Mouse (Mus musculus) hindbrain, embryonic 10.5 days (tissue): ENCODE results near the gene 4933416C03Rik. TPM values are rescaled to one million over a fixed set of nuclear protein-coding genes. Genes with fewer than 3 reads are reported as not detected.

Source experiments
- DNase-seq: peaks from one replicate; pipeline ENCODE4 v3.0.0-alpha.2; 2017; ENCODE audit warnings: low spot score
- H3K27ac ChIP-seq: fragments of 300-500 bp; sonication (generic); 2 replicates; pipeline ENCODE4 v1.5.1; 2016; ENCODE audit warnings: mild to moderate bottlenecking, moderate library complexity
- H3K27me3 ChIP-seq: fragments of 300-500 bp; sonication (generic); 2 replicates; pipeline ENCODE4 v1.6.1; 2016; ENCODE audit warnings: mild to moderate bottlenecking; ENCODE audit not compliant: poor library complexity, insufficient read depth, severe bottlenecking
- H3K36me3 ChIP-seq: fragments of 300-500 bp; sonication (generic); 2 replicates; pipeline ENCODE4 v1.6.1; 2016; ENCODE audit warnings: mild to moderate bottlenecking, moderate library complexity
- H3K4me1 ChIP-seq: fragments of 300-500 bp; sonication (generic); replicated peaks from 2 replicates; pipeline ENCODE4 v1.6.1; 2016; ENCODE audit warnings: mild to moderate bottlenecking
- H3K4me3 ChIP-seq: fragments of 300-500 bp; sonication (generic); 2 replicates; pipeline ENCODE4 v1.5.1; 2016; ENCODE audit warnings: mild to moderate bottlenecking, moderate library complexity
- H3K9me3 ChIP-seq: fragments of 300-500 bp; sonication (generic); 2 replicates; pipeline ENCODE4 v1.6.1; 2016; ENCODE audit warnings: mild to moderate bottlenecking, moderate library complexity
- WGBS: fragments of 180-500 bp; shearing (Covaris S2); methylation state at CpG from one replicate; pipeline ENCODE4 v1.1.7; 2016; 5-methylcytosine and 5-hydroxymethylcytosine counted together
- polyA plus RNA-seq: library from polyadenylated mRNA; unstranded; fragments of >200 nt; fragmentation: Nextera tagmentation; extraction: Ambion mirVana; gene quantifications from 2 replicates; pipeline ENCODE4 v1.2.1, GENCODE M21; 2016

4933416C03Rik gene
- not detected in 2 replicates for polyA plus RNA-seq

DNA sequence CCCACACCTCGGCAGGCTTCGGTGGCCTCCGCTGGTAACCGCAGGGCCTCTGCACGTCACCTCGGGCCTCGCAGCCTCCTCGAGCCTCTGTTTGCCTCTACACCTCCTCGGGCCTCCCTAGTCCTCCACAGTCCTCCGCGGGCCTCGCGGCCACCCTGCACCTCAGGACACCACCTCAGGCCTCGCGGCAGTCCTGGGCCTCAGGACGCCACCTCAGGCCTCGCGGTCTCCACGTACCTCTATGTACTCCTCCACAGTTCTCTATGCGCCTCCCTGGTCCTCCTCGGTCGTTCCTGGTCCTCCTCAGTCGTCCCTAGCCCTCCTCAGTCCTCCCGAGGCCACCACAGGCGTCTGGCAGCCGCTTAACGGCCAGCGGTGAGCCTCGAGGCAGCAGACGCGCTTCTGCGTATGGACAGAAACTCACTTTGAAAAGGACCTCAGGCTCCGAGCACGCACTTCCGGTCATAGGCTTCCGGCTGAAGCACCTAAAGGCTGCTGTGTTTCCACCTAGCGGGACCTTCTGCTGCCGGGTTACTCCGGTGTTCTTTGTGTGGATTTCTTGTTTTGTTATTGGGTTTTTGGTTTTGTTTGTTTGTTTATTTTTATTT, at the start of gene 4933416C03Rik:
4933416C03Rik (minus strand) TSS at position 51 of the 608 bp plus-strand sequence.
- WGBS = 96% methylated on average over 39 of the region's 39 CpGs
- no peak for DNase-seq
- Histone ChIP-seq H3K36me3 (no peaks in the 10 kb centered on the region), H3K27me3 (no peaks in the 10 kb centered on the region), H3K27ac (no peak within 1 kb of the TSS), H3K4me1 (no peaks in the 10 kb centered on the region), H3K9me3 (peaks cover 8% of the 10 kb centered on the region), H3K4me3 (no peak within 1 kb of the TSS)

DNA sequence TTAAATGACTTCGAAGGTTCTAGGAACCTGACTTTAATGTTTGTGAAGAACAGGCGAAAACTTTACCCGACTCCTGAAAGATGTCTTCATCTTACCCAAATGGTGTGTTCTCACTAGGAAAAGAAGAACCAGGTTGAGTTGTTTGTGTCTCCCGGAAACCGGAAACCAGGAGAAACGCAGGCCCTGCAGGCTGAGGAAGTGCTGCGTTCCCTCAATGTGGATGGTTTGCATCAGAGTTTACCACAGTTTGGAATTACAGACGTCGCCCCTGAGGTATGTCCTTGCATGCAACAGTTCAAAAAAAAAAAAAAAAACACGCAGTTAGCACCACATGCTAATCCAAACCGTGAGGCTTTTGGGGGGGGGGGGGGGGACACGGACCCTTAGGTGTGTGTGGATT, 48.6 kb upstream of the 4933416C03Rik start:
- no peaks in the 10 kb centered on the region for H3K4me1 ChIP-seq
- no peaks in the 10 kb centered on the region for H3K9me3 ChIP-seq
- no peak overlapping the region for H3K4me3 ChIP-seq
- H3K27me3 ChIP-seq = no peaks in the 10 kb centered on the region
- DNase-seq = no peak
- H3K27ac ChIP-seq = no peak overlapping the region
- no peaks in the 10 kb centered on the region for H3K36me3 ChIP-seq
- 70% methylated on average over 12 of the region's 12 CpGs for WGBS

GRCm38 (mm10) chr10:116156699-116157098, 43.0 kb upstream of the 4933416C03Rik start:
- 64% methylated on average over 1 of the region's 1 CpGs for WGBS
- no peak for DNase-seq
- H3K4me3 ChIP-seq = no peak overlapping the region
- no peaks in the 10 kb centered on the region for H3K27me3 ChIP-seq
- no peaks in the 10 kb centered on the region for H3K4me1 ChIP-seq
- H3K27ac ChIP-seq = no peak overlapping the region
- H3K9me3 ChIP-seq = 0 out of 2 replicates have a peak, but pooled peaks cover 6% of the 10 kb centered on the region
- H3K36me3 ChIP-seq = no peaks in the 10 kb centered on the region

DNA sequence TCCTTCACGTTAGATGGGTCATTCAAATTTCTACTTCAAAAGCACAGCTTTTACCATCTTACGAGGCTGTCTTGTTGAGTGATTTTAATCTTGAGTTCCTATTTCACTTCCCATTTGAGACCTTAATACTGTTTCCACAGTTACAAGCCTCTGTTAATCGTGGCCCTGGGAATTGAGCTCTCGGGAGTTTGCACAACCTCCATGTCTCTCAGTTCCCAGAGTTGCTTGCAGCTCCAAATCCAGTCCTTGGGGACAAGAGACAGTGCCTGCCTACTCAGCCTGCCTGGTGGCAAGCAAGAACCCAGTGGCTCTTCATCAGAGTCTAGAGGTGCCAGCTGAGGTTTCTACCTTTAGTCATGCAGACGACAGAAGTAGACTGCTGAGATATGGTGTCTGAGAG, 41.0 kb upstream of the 4933416C03Rik start:
- Histone ChIP-seq H3K27me3 (no peaks in the 10 kb centered on the region), H3K36me3 (no peaks in the 10 kb centered on the region), H3K4me3 (no peak overlapping the region), H3K9me3 (0 out of 2 replicates have a peak, but pooled peaks cover 6% of the 10 kb centered on the region), H3K4me1 (no peaks in the 10 kb centered on the region), H3K27ac (no peak overlapping the region)
- DNase-seq = no peak
- 87% methylated on average over 5 of the region's 5 CpGs for WGBS

- H3K27ac ChIP-seq = no peak overlapping the region
- peaks cover 9% of the 10 kb centered on the region for H3K4me1 ChIP-seq
- H3K27me3 ChIP-seq = no peaks in the 10 kb centered on the region
- no peaks in the 10 kb centered on the region for H3K9me3 ChIP-seq
- no peaks in the 10 kb centered on the region for H3K36me3 ChIP-seq
- H3K4me3 ChIP-seq = no peak overlapping the region
- 42% methylated on average over 9 of the region's 9 CpGs for WGBS
- DNase-seq = no peak
Observed at GRCm38 (mm10) chr10:116146091-116146490, 32.4 kb upstream of the 4933416C03Rik start.

DNA sequence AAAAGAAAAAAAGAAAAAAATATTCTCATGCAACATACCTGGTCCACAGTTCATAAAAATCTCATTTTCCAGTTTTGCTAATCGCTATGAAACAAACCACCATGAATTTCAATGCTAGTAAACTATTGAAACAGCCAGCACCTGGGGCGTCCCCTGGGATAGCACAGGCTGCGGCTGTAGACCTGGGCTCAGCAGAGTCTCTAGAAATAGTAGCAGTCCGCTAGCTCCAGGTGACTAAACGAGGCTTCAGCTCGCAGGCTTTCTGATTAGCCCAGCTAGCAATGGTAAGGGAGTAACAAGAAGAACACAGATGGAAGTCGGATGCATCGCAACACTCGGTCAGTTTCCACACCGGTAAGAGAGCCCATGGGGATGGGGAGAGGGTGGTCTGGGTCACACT, 30.0 kb upstream of the 4933416C03Rik start:
- Histone ChIP-seq H3K9me3 (no peaks in the 10 kb centered on the region), H3K27me3 (no peaks in the 10 kb centered on the region), H3K27ac (no peak overlapping the region), H3K4me3 (no peak overlapping the region), H3K36me3 (no peaks in the 10 kb centered on the region), H3K4me1 (peaks cover 9% of the 10 kb centered on the region)
- WGBS = 90% methylated on average over 10 of the region's 10 CpGs
- DNase-seq = no peak

DNA sequence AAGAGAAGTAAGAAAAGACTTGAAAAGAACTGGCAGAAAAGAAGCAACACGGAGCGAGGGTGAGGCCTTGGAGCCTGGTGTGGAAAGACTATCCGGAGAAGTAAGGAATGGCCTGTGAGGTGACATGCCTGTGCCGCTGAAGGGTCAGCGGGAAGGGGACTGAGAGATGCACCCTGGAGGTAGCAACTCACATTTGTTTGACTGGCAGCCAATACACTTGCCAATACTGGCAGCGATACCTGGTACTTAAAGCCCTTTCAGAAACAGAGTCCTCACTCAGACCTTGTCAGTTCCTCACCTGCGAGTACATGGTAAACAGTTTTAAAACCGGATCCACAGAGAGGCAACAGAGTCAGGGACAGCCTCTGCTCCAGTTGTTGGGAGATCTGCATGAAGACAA, 26.5 kb upstream of the 4933416C03Rik start:
- DNase-seq = no peak
- no peaks in the 10 kb centered on the region for H3K36me3 ChIP-seq
- H3K4me1 ChIP-seq = no peaks in the 10 kb centered on the region
- no peaks in the 10 kb centered on the region for H3K27me3 ChIP-seq
- no peak overlapping the region for H3K4me3 ChIP-seq
- no peaks in the 10 kb centered on the region for H3K9me3 ChIP-seq
- 89% methylated on average over 8 of the region's 8 CpGs for WGBS
- H3K27ac ChIP-seq = no peak overlapping the region

GRCm38 (mm10) chr10:116135187-116135586, 21.5 kb upstream of the 4933416C03Rik start:
- no peak overlapping the region for H3K27ac ChIP-seq
- H3K27me3 ChIP-seq = no peaks in the 10 kb centered on the region
- 87% methylated on average over 2 of the region's 2 CpGs for WGBS
- H3K36me3 ChIP-seq = no peaks in the 10 kb centered on the region
- no peaks in the 10 kb centered on the region for H3K9me3 ChIP-seq
- no peaks in the 10 kb centered on the region for H3K4me1 ChIP-seq
- H3K4me3 ChIP-seq = no peak overlapping the region
- DNase-seq = no peak

GRCm38 (mm10) chr10:116132233-116132632, 18.5 kb upstream of the 4933416C03Rik start:
- H3K4me1 ChIP-seq = no peaks in the 10 kb centered on the region
- 82% methylated on average over 4 of the region's 4 CpGs for WGBS
- H3K9me3 ChIP-seq = no peaks in the 10 kb centered on the region
- H3K27me3 ChIP-seq = no peaks in the 10 kb centered on the region
- H3K4me3 ChIP-seq = no peak overlapping the region
- no peak for DNase-seq
- H3K36me3 ChIP-seq = no peaks in the 10 kb centered on the region
- no peak overlapping the region for H3K27ac ChIP-seq

GRCm38 (mm10) chr10:116131223-116131622, 17.5 kb upstream of the 4933416C03Rik start:
- 90% methylated on average over 4 of the region's 4 CpGs for WGBS
- Histone ChIP-seq H3K4me1 (no peaks in the 10 kb centered on the region), H3K4me3 (no peak overlapping the region)

GRCm38 (mm10) chr10:116130401-116130800, 16.7 kb upstream of the 4933416C03Rik start:
- H3K4me1 ChIP-seq = no peaks in the 10 kb centered on the region
- WGBS = 86% methylated on average over 3 of the region's 3 CpGs
- no peak overlapping the region for H3K27ac ChIP-seq
- no peak for DNase-seq
- no peaks in the 10 kb centered on the region for H3K27me3 ChIP-seq
- no peak overlapping the region for H3K4me3 ChIP-seq
- H3K36me3 ChIP-seq = no peaks in the 10 kb centered on the region
- no peaks in the 10 kb centered on the region for H3K9me3 ChIP-seq

More at GRCm38 (mm10) chr10:116131223-116131622, 17.5 kb upstream of the 4933416C03Rik start:
- H3K36me3 ChIP-seq = no peaks in the 10 kb centered on the region
- H3K9me3 ChIP-seq = no peaks in the 10 kb centered on the region
- no peak for DNase-seq
- no peaks in the 10 kb centered on the region for H3K27me3 ChIP-seq
- H3K27ac ChIP-seq = no peak overlapping the region

- Histone ChIP-seq H3K9me3 (no peaks in the 10 kb centered on the region), H3K36me3 (no peaks in the 10 kb centered on the region), H3K27ac (no peak overlapping the region), H3K4me3 (no peak overlapping the region), H3K4me1 (no peaks in the 10 kb centered on the region), H3K27me3 (no peaks in the 10 kb centered on the region)
- DNase-seq = no peak
- WGBS = 78% methylated on average over 5 of the region's 5 CpGs
Observed at GRCm38 (mm10) chr10:116125364-116125763, 11.6 kb upstream of the 4933416C03Rik start.

DNA sequence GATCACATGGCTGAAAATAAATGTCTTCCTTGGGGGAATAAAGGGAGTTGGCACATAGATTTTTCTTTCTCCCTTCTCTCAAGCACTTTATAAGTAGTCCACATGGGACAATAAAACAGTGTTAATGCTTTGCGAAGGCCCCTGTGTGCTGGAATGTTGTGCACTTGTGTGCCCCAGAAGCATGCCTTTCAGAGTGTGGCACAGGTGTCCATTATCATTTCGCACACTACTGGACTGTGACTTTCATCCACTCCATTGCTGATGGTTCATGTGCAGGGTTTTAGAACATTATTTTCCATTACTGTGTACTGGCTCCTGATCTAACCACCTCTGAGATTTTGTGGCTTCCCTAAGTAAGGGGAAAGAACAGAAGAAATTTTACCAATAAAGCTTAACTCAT, 10.1 kb upstream of the 4933416C03Rik start:
- DNase-seq = no peak
- Histone ChIP-seq H3K36me3 (no peaks in the 10 kb centered on the region), H3K4me3 (no peak overlapping the region), H3K27me3 (no peaks in the 10 kb centered on the region), H3K4me1 (no peaks in the 10 kb centered on the region), H3K27ac (no peak overlapping the region), H3K9me3 (no peaks in the 10 kb centered on the region)
- 89% methylated on average over 2 of the region's 2 CpGs for WGBS

- no peaks in the 10 kb centered on the region for H3K36me3 ChIP-seq
- no peak for DNase-seq
- H3K27me3 ChIP-seq = no peaks in the 10 kb centered on the region
- WGBS = 89% methylated on average over 2 of the region's 2 CpGs
- no peak overlapping the region for H3K27ac ChIP-seq
- no peaks in the 10 kb centered on the region for H3K9me3 ChIP-seq
- no peak overlapping the region for H3K4me3 ChIP-seq
- H3K4me1 ChIP-seq = no peaks in the 10 kb centered on the region
Observed at GRCm38 (mm10) chr10:116121463-116121862, 7.7 kb upstream of the 4933416C03Rik start.
